ENCODE assay signal across 16 mouse cellular contexts in the genomic region with DNA sequence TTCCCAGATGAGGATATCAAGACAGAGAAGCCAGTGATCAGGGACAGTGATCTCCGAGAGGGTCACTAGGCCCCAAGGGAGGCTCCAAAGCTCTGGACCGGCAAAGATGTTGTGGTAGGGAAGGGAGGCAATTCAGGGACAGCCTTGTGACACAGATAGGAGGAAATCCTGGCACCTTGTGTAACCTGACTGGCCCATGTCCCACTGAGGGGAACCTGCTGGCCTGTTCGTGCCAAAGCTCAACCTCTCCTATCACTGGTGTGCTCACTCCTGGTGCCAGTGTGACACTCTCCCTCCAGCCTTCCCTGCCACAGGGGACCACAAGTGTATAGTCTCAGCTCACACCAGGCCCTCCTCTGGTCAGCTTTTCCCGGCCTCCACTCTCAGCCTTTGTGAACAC. TPM values are rescaled to one million over a fixed set of nuclear protein-coding genes. Genes with fewer than 3 reads are reported as not detected.
"Had no signal": no experiment of that assay in that cellular context is flagged by ENCODE, and none has a peak within 500 bp of the region (broad histone marks: within the 10 kb centered on the region; RNA-seq: fewer than 3 reads in every experiment).

No protein-coding gene starts in this region.

- DNase-seq: layer of hippocampus, adult 9-11 months; layer of hippocampus, postnatal 36 days; lung, embryonic 14.5 days; lung, postnatal 10 days; lung, postnatal 4 days; midbrain, embryonic 14.5 days; right cerebral cortex, adult 18-20 months; right cerebral cortex, postnatal 25 days; thymus, postnatal 36 days had no signal

- H3K4me3 ChIP-seq: limb, embryonic 15.5 days; liver, embryonic 15.5 days; midbrain, embryonic 10.5 days; myocyte; neural tube, embryonic 15.5 days had no signal

- H3K27me3 ChIP-seq: liver, embryonic 15.5 days had no signal

- H3K9ac ChIP-seq: limb, embryonic 15.5 days; liver, embryonic 15.5 days; lung, embryonic 14.5 days; neural tube, embryonic 15.5 days had no signal

- H3K36me3 ChIP-seq: limb, embryonic 15.5 days; liver, embryonic 15.5 days; midbrain, embryonic 10.5 days; neural tube, embryonic 15.5 days had no signal

- H3K9me3 ChIP-seq: limb, embryonic 15.5 days; liver, embryonic 15.5 days; midbrain, embryonic 10.5 days; neural tube, embryonic 15.5 days had no signal

- H3K4me2 ChIP-seq: limb, embryonic 15.5 days; liver, embryonic 15.5 days; lung, embryonic 14.5 days; neural tube, embryonic 15.5 days had no signal

- H3K27ac ChIP-seq: kidney, postnatal 0 days; limb, embryonic 15.5 days; liver, embryonic 15.5 days; midbrain, embryonic 10.5 days; neural tube, embryonic 15.5 days had no signal

- H3K4me1 ChIP-seq: midbrain, embryonic 10.5 days; neural tube, embryonic 15.5 days had no signal

RNA-seq across cellular contexts. Expression of gene Ppara, which starts 17.8 kb away (rescaled TPM):
- total RNA-seq: megakaryocyte, adult 5-6 weeks had no signal
